Mouse (Mus musculus) T-helper 2 cell (primary cell): Measurements from ENCODE around the gene Il10ra.

Source experiments
- in situ Hi-C: fragments of 300-600 bp; cut with MboI, MseI; formaldehyde crosslinking; loops from one replicate; pipeline ENCODE4 v1.15.1; 2025; ENCODE audit warnings: high pct_unique_total_duplicates

Gene Il10ra

GRCm38 (mm10) chr9:45268597-45269325 lies at the start of gene Il10ra:
Il10ra (minus strand) TSS chr9:45269149.
- in situ Hi-C loops, result no loop called here

GRCm38 (mm10) chr9:45317635-45318034 lies 48.7 kb upstream of the Il10ra start:
- in situ Hi-C loops, result loop anchor here (5.0 kb wide), 1 partner anchor 75 kb away; no protein-coding TSS in a partner anchor

- in situ Hi-C loops, result no loop called here
These were observed 45.0 kb upstream of the Il10ra start for GRCm38 (mm10) chr9:45313913-45314312.

- in situ Hi-C loops, result no loop called here
These were observed 42.9 kb upstream of the Il10ra start for GRCm38 (mm10) chr9:45311858-45312257.

- in situ Hi-C loops, result loop anchor here (10.0 kb wide), 1 partner anchor 106 kb away; no protein-coding TSS in a partner anchor
These were observed 39.6 kb upstream of the Il10ra start for GRCm38 (mm10) chr9:45308521-45308920.

- in situ Hi-C loops, result loop anchor here (10.0 kb wide), 1 partner anchor 108 kb away; no protein-coding TSS in a partner anchor
These were observed 37.9 kb upstream of the Il10ra start for GRCm38 (mm10) chr9:45306746-45307410.

GRCm38 (mm10) chr9:45301771-45302170 lies 32.8 kb upstream of the Il10ra start:
- in situ Hi-C loops, result loop anchor here (10.0 kb wide), 1 partner anchor 113 kb away; no protein-coding TSS in a partner anchor

GRCm38 (mm10) chr9:45300422-45301104 lies 31.6 kb upstream of the Il10ra start:
- in situ Hi-C loops, result loop anchor here (10.0 kb wide), 1 partner anchor 114 kb away; no protein-coding TSS in a partner anchor

- in situ Hi-C loops, result loop anchor here (5.0 to 10.0 kb wide), 3 partner anchors 77 to 785 kb away; no protein-coding TSS in a partner anchor
These were observed 30.5 kb upstream of the Il10ra start for GRCm38 (mm10) chr9:45299231-45300006.

- in situ Hi-C loops, result loop anchor here (5.0 to 10.0 kb wide), 2 partner anchors 72 to 790 kb away; no protein-coding TSS in a partner anchor
These were observed 25.5 kb upstream of the Il10ra start for GRCm38 (mm10) chr9:45294210-45295011.

- in situ Hi-C loops, result loop anchor here (10.0 kb wide), 1 partner anchor 793 kb away; no protein-coding TSS in a partner anchor
These were observed 22.7 kb upstream of the Il10ra start for GRCm38 (mm10) chr9:45291481-45292168.

GRCm38 (mm10) chr9:45282466-45282865 lies 13.5 kb upstream of the Il10ra start:
- in situ Hi-C loops, result no loop called here

- in situ Hi-C loops, result no loop called here
These were observed 11.9 kb upstream of the Il10ra start for GRCm38 (mm10) chr9:45280891-45281290.

- in situ Hi-C loops, result no loop called here
These were observed 11.1 kb upstream of the Il10ra start for GRCm38 (mm10) chr9:45280059-45280458.

GRCm38 (mm10) chr9:45274635-45275034 lies 5.7 kb upstream of the Il10ra start:
- in situ Hi-C loops, result no loop called here

- in situ Hi-C loops, result no loop called here
These were observed 5.3 kb upstream of the Il10ra start for GRCm38 (mm10) chr9:45274218-45274617.

- in situ Hi-C loops, result no loop called here
These were observed 3.3 kb upstream of the Il10ra start for GRCm38 (mm10) chr9:45272213-45272612.

GRCm38 (mm10) chr9:45268079-45268478 lies 870 bp downstream of the Il10ra start:
- in situ Hi-C loops, result no loop called here

GRCm38 (mm10) chr9:45267099-45267498 lies 1.9 kb downstream of the Il10ra start:
- in situ Hi-C loops, result no loop called here

- in situ Hi-C loops, result no loop called here
These were observed 7.1 kb downstream of the Il10ra start for GRCm38 (mm10) chr9:45261872-45262271.
